Mouse (Mus musculus): ENCODE results near the gene Nanp. TPM values are rescaled to one million over a fixed set of nuclear protein-coding genes. Genes with fewer than 3 reads are reported as not detected.

Gene Nanp
- 38.1 and 38.3 TPM in 2 replicates for polyA plus RNA-seq (2014; fragmentation: Nextera tagmentation; extraction: Ambion mirVana)

DNA sequence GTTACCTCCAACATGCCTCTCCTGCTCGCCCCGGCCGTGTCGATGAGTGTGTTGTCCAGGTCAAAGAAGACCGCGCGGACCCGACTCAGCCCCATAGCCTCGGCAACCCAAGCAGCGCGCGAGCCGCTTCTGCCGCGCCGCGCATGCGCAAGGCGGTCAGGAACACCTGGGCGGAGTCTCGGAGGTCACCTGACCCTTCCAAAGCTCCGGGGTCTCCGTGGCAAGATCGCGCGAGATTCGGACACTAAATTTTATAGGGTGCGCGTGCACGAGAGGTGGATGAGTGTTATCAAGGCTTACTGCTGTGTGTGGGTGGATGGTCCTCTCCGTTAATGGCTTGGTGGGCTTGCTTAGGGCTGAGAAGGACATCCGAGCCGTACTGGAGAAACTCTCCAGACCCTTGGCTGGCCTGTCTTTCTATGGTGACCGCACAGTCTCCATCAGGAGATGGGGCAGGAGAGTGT, at the start of gene Nanp, which contains the start of gene Ninl:
TSS of gene Nanp (minus strand) at position 167 of the 464 bp plus-strand sequence.
TSS of gene Ninl (minus strand) at position 151 of the 464 bp plus-strand sequence.
- Histone ChIP-seq H3K4me1 (ENCODE audit: control insufficient read depth, insufficient read depth, low read length) (peaks cover 7% of the 10 kb centered on the region), H3K9ac (ENCODE audit: low read length) (peak within 1 kb of the TSS; percentile 97), H3K9me3 (replicated peaks; ENCODE audit: control insufficient read depth, low read length) (no peaks in the 10 kb centered on the region), H3K4me3 (ENCODE audit: low read depth, low read length) (peak within 1 kb of the TSS; percentile 87), H3K27me3 (replicated peaks; ENCODE audit: control insufficient read depth, insufficient read depth, low read length) (no peaks in the 10 kb centered on the region), H3K27ac (ENCODE audit: low read depth, low read length) (peak within 1 kb of the TSS; percentile 44; the same call in 1 of the 2 replicates), H3K4me2 (ENCODE audit: low read length) (peak within 1 kb of the TSS; percentile 66), H3K36me3 (ENCODE audit: control insufficient read depth, insufficient read depth, low read length) (no peaks in the 10 kb centered on the region)
- peak; percentile 95 for ATAC-seq
- WGBS = 1% methylated on average over 34 of the region's 34 CpGs
- DNase-seq (ENCODE audit: low spot score) = peak; percentile 97

DNA sequence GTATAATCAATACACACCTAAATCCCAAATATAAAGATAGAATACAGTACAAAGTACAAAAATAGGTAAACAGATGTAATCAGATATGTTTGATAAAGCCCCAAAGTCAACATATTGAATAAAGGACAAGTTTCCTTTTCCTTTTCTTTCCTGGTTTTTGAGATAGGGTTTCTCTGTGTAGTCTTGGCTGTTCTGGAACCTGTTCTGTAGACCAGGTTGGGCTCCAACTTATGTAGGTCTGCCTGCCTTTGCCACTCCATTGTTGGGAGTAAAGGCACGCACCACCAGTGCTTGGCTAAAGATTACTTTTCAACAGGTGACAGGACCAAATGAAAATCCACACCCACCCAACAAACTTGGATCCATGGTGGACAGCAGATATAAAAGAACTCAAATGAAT, 17.4 kb upstream of the Nanp start:
- Histone ChIP-seq H3K9me3 (replicated peaks; ENCODE audit: control insufficient read depth, low read length) (peaks cover 2% of the 10 kb centered on the region; the same call in 1 of the 2 replicates), H3K4me3 (ENCODE audit: low read depth, low read length) (no peak overlapping the region), H3K9ac (ENCODE audit: low read length) (no peak overlapping the region), H3K27ac (ENCODE audit: low read depth, low read length) (no peak overlapping the region), H3K27me3 (replicated peaks; ENCODE audit: control insufficient read depth, insufficient read depth, low read length) (no peaks in the 10 kb centered on the region), H3K4me2 (ENCODE audit: low read length) (no peak overlapping the region), H3K36me3 (ENCODE audit: control insufficient read depth, insufficient read depth, low read length) (no peaks in the 10 kb centered on the region), H3K4me1 (ENCODE audit: control insufficient read depth, insufficient read depth, low read length) (no peaks in the 10 kb centered on the region)
- DNase-seq (ENCODE audit: low spot score) (no peak), ATAC-seq (no peak)
- 90% methylated on average over 1 of the region's 1 CpGs for WGBS

DNA sequence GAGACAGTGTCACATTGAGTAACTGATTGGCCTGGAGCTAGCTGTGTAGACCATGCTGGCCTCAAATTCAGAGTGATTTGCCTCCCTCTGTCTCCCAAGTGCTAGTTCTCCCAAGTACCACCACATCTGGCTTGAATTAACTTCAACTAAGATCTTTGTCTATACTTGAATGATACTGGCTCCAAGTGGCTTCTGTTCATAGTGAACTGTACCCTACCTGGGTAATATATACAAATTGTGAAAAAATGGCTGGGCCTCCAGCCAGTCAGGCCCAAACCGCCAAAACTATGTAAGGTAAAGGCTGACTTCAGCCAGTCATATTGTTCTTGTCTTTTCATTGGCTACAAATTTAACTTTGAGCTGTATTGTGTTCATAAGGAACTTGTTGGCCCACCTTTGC, 1.2 kb upstream of the Nanp start:
- ATAC-seq = no peak
- DNase-seq (ENCODE audit: low spot score) = no peak
- H3K9ac ChIP-seq (ENCODE audit: low read length) = no peak overlapping the region
- H3K4me3 ChIP-seq (ENCODE audit: low read depth, low read length) = no peak overlapping the region
- no peak overlapping the region for H3K27ac ChIP-seq (ENCODE audit: low read depth, low read length)
- H3K4me1 ChIP-seq (ENCODE audit: control insufficient read depth, insufficient read depth, low read length) = peaks cover 7% of the 10 kb centered on the region
- no peak overlapping the region for H3K4me2 ChIP-seq (ENCODE audit: low read length)
- H3K36me3 ChIP-seq (ENCODE audit: control insufficient read depth, insufficient read depth, low read length) = no peaks in the 10 kb centered on the region
- H3K27me3 ChIP-seq (replicated peaks; ENCODE audit: control insufficient read depth, insufficient read depth, low read length) = no peaks in the 10 kb centered on the region
- 90% methylated on average over 1 of the region's 1 CpGs for WGBS
- no peaks in the 10 kb centered on the region for H3K9me3 ChIP-seq (replicated peaks; ENCODE audit: control insufficient read depth, low read length)

DNA sequence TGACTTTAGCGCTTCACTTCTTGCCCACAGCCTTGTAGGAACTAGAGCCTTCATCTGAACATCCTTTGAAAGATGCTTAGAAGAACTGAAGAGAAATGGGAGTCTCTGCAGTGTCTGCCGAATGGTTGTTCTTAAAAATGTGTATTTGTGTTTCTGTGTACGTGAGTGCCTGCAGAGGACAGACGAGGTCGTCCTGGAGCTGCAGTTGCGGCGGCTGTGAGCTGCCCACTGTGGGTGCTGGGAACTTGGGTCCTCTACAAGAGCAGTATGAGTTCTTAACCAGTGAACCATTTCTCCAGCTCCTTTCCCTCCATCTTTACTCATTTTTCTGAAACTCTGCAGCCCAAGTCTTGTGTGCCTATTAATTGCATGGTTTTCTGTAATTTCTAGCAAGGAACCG, 528 bp upstream of the Nanp start:
- peak; percentile 1 for DNase-seq (ENCODE audit: low spot score)
- Histone ChIP-seq H3K9me3 (replicated peaks; ENCODE audit: control insufficient read depth, low read length) (no peaks in the 10 kb centered on the region), H3K9ac (ENCODE audit: low read length) (peak overlapping the region; percentile 97), H3K36me3 (ENCODE audit: control insufficient read depth, insufficient read depth, low read length) (no peaks in the 10 kb centered on the region), H3K4me1 (ENCODE audit: control insufficient read depth, insufficient read depth, low read length) (peaks cover 7% of the 10 kb centered on the region), H3K27me3 (replicated peaks; ENCODE audit: control insufficient read depth, insufficient read depth, low read length) (no peaks in the 10 kb centered on the region), H3K4me3 (ENCODE audit: low read depth, low read length) (peak overlapping the region; percentile 87), H3K27ac (ENCODE audit: low read depth, low read length) (no peak overlapping the region), H3K4me2 (ENCODE audit: low read length) (peak overlapping the region; percentile 66)
- WGBS = 44% methylated on average over 8 of the region's 8 CpGs
- ATAC-seq = peak; percentile 11

DNA sequence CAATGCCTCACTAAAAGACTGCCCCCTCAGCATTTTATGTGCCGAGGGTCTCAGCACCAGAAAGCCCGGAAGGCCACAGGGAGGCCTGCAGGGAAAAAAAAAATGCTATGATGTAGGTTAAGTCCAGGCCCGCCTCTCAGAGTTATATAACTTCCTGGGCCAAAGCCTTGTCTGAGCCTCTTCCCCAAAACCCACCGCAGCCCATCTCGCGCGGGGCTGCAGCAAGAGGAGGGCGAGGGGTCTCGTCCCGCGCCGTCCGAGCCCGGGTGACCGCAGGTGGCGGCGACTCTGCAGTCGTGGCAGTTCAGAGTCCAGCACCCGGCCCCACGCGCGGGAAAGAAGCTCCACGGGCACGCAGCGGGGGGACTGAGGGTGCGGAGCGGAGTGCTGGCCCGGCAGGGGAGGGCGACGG, 381 bp downstream of the Nanp start:
- Histone ChIP-seq H3K27ac (ENCODE audit: low read depth, low read length) (peak overlapping the region; percentile 44; the same call in 1 of the 2 replicates), H3K9ac (ENCODE audit: low read length) (peak overlapping the region; percentile 97), H3K36me3 (ENCODE audit: control insufficient read depth, insufficient read depth, low read length) (no peaks in the 10 kb centered on the region), H3K27me3 (replicated peaks; ENCODE audit: control insufficient read depth, insufficient read depth, low read length) (no peaks in the 10 kb centered on the region), H3K4me2 (ENCODE audit: low read length) (peak overlapping the region; percentile 66), H3K9me3 (replicated peaks; ENCODE audit: control insufficient read depth, low read length) (no peaks in the 10 kb centered on the region), H3K4me1 (ENCODE audit: control insufficient read depth, insufficient read depth, low read length) (peaks cover 7% of the 10 kb centered on the region), H3K4me3 (ENCODE audit: low read depth, low read length) (peak overlapping the region; percentile 87)
- DNase-seq (ENCODE audit: low spot score) (peak; percentile 36), ATAC-seq (no peak)
- WGBS = under 1% methylated on average over 29 of the region's 30 CpGs

DNA sequence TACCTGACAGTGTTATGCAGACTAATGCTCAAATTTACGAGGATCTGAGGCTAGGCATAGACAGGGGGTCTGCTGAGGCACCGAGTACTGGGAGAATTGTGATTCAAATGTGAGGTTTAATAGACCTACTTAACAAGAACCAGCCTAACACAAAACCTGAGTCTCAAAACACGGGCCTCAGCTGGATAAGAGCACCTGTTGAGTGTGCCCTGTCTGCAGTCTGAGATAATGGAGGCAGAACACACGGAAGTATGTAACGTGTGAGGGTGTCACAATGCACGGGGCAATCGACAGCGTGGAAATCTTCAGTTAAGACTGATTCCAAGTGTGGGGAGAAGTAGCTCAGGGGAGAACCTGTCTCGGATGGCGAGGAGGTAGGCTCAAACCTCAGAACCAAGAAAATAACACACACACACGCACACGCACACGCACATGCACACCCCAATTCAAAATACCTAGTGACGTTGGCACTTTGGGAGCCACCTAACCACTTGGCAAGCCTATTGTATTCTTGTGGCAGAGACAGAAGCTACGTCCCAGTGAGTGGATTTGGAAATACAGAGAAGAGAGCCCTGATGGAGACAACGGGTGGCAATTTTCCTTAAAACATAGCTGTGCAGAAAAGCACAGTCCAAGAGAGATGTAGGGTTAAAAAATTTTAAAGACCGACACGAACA, 1.2 kb downstream of the Nanp start:
- no peaks in the 10 kb centered on the region for H3K9me3 ChIP-seq (replicated peaks; ENCODE audit: control insufficient read depth, low read length)
- no peak for DNase-seq (ENCODE audit: low spot score)
- WGBS = 50% methylated on average over 18 of the region's 18 CpGs

DNA sequence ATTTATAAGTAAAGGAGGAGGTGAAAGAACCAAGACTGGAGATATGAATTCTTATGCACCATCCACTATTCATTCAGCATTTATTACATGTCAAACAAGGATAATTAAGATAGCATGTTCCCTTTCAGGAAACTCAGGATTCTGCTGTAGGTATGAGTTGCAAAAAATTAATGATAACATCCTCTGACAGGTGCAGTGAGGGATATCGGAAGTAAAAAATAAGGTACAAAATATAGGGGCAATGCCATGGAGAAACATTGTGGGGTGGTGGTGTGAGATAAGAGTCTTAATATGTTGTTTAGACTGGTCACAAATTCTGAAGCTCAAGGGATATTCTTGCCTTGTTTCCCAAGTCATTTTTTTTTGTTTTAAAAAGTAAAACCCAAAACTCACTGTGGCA, 1.9 kb downstream of the Nanp start:
- Histone ChIP-seq H3K27ac (ENCODE audit: low read depth, low read length) (no peak overlapping the region), H3K9me3 (replicated peaks; ENCODE audit: control insufficient read depth, low read length) (no peaks in the 10 kb centered on the region), H3K4me3 (ENCODE audit: low read depth, low read length) (no peak overlapping the region), H3K4me2 (ENCODE audit: low read length) (peak overlapping the region; percentile 66), H3K27me3 (replicated peaks; ENCODE audit: control insufficient read depth, insufficient read depth, low read length) (no peaks in the 10 kb centered on the region), H3K9ac (ENCODE audit: low read length) (no peak overlapping the region), H3K4me1 (ENCODE audit: control insufficient read depth, insufficient read depth, low read length) (peaks cover 7% of the 10 kb centered on the region), H3K36me3 (ENCODE audit: control insufficient read depth, insufficient read depth, low read length) (no peaks in the 10 kb centered on the region)
- 96% methylated on average over 1 of the region's 1 CpGs for WGBS
- DNase-seq (ENCODE audit: low spot score) (no peak), ATAC-seq (no peak)

More for the DNA sequence above, 1.2 kb downstream of the Nanp start:
- Histone ChIP-seq H3K27ac (ENCODE audit: low read depth, low read length) (no peak overlapping the region), H3K27me3 (replicated peaks; ENCODE audit: control insufficient read depth, insufficient read depth, low read length) (no peaks in the 10 kb centered on the region), H3K4me2 (ENCODE audit: low read length) (peak overlapping the region; percentile 66), H3K9ac (ENCODE audit: low read length) (peak overlapping the region; percentile 97), H3K36me3 (ENCODE audit: control insufficient read depth, insufficient read depth, low read length) (no peaks in the 10 kb centered on the region), H3K4me1 (ENCODE audit: control insufficient read depth, insufficient read depth, low read length) (peaks cover 7% of the 10 kb centered on the region), H3K4me3 (ENCODE audit: low read depth, low read length) (peak overlapping the region; percentile 87)
- no peak for ATAC-seq

DNA sequence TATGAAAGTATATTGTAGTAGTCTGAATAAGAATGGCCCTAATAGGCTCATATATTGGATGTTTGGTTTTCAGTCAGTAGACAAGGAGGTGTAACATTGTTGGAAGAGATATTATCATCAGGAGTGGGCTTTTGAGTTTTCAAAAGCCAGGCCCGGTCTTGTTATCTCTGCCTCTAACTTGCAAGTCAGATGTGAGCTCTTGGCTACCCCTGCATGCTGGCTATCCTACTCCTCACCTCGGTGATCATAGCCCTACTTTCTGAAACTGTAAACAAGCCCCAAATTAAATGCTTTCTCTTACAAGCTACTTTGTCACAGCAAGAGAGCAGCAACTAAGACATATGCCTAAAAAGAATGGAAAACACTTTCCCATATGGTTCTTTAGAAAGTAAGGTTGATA, 2.5 kb downstream of the Nanp start:
- Histone ChIP-seq H3K9me3 (replicated peaks; ENCODE audit: control insufficient read depth, low read length) (no peaks in the 10 kb centered on the region), H3K4me3 (ENCODE audit: low read depth, low read length) (no peak overlapping the region), H3K4me1 (ENCODE audit: control insufficient read depth, insufficient read depth, low read length) (peaks cover 7% of the 10 kb centered on the region), H3K9ac (ENCODE audit: low read length) (no peak overlapping the region), H3K27ac (ENCODE audit: low read depth, low read length) (no peak overlapping the region), H3K4me2 (ENCODE audit: low read length) (no peak overlapping the region), H3K36me3 (ENCODE audit: control insufficient read depth, insufficient read depth, low read length) (no peaks in the 10 kb centered on the region), H3K27me3 (replicated peaks; ENCODE audit: control insufficient read depth, insufficient read depth, low read length) (no peaks in the 10 kb centered on the region)
- DNase-seq (ENCODE audit: low spot score) (no peak), ATAC-seq (no peak)
- 92% methylated on average over 2 of the region's 2 CpGs for WGBS

DNA sequence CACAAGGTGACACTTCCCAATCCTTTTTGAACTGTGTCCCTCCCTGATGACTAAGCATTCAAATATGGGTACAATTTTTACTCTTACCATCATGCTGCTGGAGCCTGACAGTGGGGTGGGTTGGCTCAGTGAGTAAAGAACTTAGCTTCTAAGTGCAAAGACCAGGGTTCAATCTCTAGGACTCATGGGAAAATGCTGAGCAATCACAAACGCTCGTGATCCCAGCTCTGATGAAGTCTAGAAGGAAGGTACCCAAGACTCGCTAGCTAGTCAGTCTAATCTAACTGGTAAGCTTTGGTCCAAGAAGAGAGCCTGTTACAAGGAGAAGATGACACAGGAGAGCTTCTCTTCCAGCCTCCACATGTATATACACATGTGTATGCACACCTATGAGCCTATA, 4.8 kb downstream of the Nanp start:
- peaks cover 7% of the 10 kb centered on the region for H3K4me1 ChIP-seq (ENCODE audit: control insufficient read depth, insufficient read depth, low read length)
- H3K4me2 ChIP-seq (ENCODE audit: low read length) = no peak overlapping the region
- DNase-seq (ENCODE audit: low spot score) = no peak
- H3K9me3 ChIP-seq (replicated peaks; ENCODE audit: control insufficient read depth, low read length) = no peaks in the 10 kb centered on the region
- H3K36me3 ChIP-seq (ENCODE audit: control insufficient read depth, insufficient read depth, low read length) = 0 out of 2 replicates have a peak, but pooled peaks cover under 1% of the 10 kb centered on the region
- no peak overlapping the region for H3K4me3 ChIP-seq (ENCODE audit: low read depth, low read length)
- 96% methylated on average over 3 of the region's 3 CpGs for WGBS
- H3K27me3 ChIP-seq (replicated peaks; ENCODE audit: control insufficient read depth, insufficient read depth, low read length) = no peaks in the 10 kb centered on the region
- H3K9ac ChIP-seq (ENCODE audit: low read length) = no peak overlapping the region
- ATAC-seq = no peak
- H3K27ac ChIP-seq (ENCODE audit: low read depth, low read length) = no peak overlapping the region
